Mouse (Mus musculus): ENCODE measurements around the gene Atl3.
A peak's percentile ranks its signal among the peaks of the same experiment; 100 is the strongest.
"Not testable (repeated sequence)": the region's sequence is repeated elsewhere in the genome, so short reads cannot be mapped to it uniquely, and the experiment has no call there.

Gene Atl3

DNA sequence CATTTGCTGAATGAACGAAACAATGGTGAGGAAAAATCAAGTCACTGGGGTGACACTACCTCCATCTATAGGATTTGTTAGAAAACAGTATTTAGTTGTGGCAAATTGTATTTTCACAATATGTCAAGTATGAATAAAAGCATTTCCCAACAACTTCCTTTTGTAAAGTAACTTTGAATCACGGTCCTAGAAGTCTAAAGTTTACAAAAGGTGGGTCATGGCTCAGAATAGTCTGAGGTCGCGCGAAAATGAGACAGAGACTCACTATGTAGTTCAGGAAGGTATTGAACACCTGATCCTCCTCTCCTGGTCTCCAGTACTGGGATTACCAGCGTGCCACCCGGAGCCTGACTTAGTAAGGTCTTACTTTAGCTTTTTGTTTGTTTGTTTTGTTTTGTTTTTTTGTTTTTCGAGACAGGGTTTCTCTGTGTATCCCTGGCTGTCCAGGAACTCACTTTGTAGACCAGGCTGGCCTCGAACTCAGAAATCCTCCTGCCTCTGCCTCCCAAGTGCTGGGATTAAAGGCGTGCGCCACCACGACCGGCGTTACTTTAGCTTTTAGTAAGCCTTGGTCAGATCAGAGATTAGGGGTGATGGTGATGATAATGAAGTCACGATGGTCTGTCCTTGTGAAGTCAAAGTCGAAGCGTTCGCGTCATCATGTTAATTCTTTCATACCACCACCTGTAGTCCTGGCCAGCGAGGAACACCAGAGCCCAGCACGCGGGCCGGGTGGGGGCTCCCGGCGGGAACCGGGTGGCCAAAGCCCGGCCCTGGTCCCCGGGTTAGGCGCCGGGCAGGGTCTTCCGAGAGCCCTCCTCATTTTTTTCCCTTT is at the start of gene Atl3:
TSS of gene Atl3 (plus strand) at position 689 of the 835 bp plus-strand sequence.
- DNase-seq (ENCODE audit: low spot score in 2 of 2) = no peak

DNA sequence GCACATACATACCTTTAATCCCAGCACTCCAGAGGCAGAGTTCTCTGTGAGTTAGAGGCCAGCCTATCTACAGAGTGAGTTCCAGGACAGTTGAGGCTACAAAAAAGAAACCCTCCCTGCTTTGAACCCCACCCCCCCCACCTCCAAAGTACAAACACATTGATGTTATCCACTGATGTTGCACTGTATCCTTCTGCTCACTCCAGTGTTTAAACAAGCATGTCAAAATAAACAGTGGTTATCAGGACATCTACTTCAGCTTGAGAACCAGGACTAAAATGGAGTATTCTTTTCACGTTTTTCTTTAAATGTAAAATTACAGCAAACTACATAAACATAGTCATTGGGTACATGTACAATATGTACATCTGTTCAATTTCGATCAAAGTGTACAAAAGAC is 48.7 kb upstream of the Atl3 start:
- DNase-seq (ENCODE audit: low spot score in 2 of 2) = no peak

DNA sequence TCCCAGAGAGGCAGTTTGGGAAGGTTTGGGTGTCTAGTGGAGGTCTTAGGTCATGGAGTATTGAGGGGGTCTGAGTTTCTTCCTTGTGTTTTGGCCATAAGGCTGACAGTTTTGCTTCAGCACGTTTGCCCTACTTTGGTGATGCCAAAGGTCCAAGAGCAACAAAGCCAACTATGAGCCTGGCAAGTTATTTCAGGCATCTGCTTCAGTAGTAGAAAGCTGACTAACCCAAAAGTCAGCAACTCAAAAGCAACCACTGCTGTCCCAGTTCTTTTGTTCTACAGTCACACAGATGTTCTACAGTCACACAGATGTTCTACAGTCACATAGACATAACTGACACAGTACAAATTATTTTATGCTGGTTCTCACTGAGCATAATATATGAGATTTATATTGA is 48.2 kb upstream of the Atl3 start:
- no peak for DNase-seq (ENCODE audit: low spot score in 2 of 2)

DNA sequence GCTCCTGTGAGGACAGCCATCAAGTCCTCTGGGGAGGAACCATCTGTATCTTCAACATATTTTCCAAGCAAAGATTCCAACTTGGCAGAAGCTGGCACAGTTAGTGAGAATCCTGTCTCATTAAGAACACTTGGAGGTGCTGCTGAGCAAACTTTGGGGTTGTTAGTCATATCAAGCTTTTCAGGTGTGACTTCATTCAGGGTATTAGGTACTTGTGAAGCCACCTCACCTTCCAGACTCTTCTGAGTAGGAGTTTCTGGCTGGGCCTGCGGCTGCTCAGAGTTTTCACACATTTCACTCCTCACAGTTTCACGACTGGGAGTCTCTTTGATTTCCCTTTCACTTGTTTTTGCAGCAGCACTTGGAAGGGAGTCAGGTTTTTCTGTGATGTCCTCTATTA is 37.0 kb upstream of the Atl3 start:
- DNase-seq (ENCODE audit: low spot score in 2 of 2) = no peak

DNA sequence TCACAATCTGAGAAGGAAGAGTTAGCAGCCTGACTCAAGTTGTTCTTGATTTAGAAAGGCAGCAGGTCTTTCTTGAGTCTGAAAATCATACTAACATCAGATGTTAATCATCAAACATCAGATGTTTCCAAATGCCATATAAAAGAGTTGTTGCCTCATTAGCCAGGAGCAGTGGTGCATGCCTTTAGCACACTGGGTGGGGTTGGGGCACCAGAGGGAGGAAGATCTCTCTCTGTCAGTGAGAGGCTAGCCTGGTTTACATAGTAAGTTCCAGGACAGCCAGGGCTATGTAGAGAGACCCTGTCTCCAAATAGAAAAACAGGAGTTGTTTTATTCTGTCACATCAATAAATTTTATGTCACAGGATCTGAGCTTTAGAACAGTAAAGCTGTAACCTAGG is 34.9 kb upstream of the Atl3 start:
- no peak for DNase-seq (ENCODE audit: low spot score in 2 of 2)

DNA sequence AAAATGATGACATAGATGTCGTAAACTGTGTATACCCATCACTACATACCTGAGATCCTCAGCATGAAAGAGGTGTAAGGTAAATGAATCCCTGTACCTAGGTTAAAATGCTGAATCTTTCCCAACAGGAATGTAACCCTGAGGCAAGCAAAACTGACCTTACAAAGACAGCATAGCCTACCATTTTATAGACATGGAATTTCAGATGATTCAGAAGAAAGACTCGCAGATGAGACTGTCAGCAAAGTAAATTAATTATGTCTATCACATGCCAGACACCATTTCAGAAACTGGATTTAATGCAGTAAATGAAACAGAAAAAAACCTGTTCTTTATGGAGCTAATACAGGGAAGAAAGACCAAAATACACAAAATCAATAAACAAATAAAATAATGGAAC is 34.5 kb upstream of the Atl3 start:
- DNase-seq (ENCODE audit: low spot score in 2 of 2) = no peak

DNA sequence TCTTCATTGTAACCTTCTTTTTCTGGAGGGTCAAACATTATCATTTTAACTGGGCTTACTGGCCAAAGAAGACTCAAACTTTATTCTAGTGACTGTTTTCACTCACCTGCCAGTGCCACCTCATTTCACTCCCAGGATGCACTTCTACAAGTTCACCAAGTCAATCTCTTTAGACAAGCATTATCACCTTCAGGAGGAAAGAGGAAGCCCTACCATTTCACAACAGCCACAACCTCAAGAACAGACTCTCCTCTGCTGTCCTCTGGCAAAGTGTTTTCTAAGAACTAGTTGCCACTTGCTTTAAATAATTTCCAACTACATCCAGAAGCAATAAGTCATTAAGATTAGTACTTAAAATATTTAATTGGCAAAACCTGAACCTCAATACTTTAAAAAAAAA is 25.9 kb upstream of the Atl3 start:
- no peak for DNase-seq (ENCODE audit: low spot score in 2 of 2)

DNA sequence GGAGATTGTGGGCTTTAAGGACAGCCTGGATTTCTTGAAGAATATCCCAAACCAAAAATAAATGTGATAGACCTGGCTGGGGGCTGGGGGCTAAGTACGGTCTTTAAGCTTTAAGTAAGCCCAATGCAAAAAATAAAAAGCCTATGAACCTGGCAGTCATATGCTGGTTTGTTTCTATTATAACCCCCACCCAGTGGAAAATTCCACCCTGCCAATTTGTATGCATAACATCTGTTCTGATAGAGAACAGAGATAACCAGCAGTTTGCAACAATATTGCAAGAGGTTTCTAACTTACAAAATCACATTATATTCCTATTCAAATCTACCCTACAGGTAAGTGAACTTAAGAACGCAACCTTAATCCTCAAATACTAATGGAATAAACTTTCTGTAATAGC is 23.2 kb upstream of the Atl3 start:
- DNase-seq (ENCODE audit: low spot score in 2 of 2) = no peak

DNA sequence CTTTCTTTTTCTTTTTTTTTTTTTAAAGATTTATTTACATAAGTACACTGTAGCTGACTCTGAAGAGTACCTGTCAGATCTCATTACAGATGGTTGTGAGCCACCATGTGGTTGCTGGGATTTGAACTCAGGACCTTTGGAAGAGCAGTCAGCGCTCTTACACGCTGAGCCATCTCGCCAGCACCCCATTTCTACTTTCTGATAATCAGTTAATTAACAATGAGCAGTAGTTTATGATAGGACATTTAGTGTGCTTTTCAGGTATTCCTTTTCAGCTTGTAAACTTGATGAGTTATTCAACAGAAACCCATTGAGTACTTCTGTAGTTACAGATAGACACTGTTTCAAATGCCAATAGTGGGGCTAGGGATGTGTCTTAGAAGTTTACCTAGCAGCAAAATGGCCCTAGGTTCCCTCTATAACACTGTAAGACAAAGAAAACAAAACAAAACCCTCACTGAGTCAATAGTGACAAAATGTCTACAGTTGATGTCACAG is 14.0 kb upstream of the Atl3 start:
- no peak for DNase-seq (ENCODE audit: low spot score in 2 of 2)

DNA sequence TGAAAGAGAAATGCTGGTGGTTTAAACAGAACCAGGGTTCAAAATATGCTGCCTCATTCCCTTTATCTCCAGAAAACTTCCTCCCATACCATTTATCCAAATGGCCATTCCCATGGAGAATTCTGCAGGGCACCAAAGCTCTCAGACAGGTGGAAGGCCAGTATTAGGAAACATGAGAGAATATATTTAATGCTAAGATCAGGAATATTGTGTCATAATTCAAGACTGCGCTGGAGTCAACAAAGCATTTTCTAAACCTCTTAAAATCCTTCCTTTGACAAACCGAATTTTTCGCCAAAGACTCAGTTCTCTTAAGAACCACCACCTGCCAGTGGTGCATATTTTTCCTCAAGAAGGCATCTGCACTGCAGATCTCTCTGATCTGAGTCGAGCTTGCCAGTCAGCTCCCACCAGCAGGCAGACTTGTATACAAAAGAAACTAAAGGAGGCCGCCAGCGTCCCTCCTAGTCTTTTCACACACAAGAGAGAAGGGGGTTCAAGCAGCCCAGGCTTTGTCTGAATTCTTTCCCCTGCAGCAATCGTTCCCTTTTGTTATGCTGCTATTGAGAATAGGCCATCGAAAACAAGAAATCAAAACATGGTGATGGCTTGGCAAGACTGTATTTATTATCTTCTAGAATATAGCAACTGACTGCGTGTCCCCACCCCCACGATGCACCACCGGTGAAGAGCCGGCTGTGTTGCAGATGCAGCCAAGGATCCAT is 12.1 kb upstream of the Atl3 start:
- peak in 1 of 2 experiments; percentile 12 for DNase-seq (ENCODE audit: low spot score in 2 of 2)

DNA sequence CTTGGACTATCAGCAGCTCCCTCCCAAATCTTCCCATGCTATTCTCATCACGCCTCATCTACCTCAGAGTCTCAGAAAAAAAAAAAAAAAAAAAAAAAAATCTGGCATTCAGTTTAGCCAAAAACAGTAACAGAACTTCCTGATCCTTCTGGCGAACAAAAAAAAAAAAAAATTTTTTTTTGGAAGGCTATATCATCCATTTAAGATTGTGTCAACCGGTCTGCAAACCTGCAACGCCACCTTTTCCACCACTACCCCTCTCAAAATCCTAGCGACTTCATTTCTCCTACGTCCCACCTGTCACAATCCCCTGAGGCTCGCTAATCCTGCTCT is 11.6 kb upstream of the Atl3 start:
- DNase-seq (ENCODE audit: low spot score in 2 of 2) = no peak

DNA sequence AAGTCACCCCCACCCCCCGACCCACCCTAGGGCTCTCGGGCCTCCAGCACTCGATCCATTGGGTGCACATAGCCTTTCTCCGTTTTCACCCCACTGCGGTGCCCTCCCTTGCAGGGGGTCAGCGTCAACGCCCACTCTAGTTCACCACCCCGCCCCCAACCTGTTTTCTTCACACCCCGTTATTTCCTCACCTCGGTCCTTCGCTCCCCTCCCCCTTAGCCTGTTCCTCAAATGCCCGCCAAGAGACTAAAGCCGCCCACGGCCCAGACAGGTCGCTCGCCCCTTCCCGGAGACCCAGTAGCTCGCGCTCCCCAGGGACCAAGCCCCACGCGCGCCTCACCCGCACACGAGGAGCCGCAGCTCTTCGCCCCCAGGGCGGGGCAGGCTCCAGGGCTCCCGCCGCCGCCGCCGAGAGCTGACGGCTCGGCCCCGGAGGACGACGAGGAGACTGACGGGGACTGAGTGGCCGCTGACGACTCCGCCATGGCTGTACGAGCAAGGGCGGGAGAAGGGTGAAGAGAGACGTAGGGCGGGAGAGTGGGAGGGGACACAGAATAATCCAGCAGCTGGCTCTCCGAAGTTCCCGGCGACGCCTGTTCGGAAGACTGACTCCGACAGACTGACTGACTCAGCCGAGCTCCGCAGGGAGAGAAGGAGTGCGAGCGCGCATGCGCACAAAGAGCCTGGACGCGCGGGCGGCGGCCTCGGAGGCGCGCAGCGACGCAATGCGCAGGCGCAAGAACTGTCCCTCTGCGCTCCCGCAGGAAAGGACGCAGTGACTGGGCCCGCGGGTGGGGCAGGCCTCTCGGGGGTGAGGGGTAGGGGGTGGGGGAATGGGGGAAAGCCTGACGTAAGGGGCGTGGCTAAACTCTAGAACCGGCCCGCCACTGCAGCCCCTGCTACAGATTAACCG is 11.0 kb upstream of the Atl3 start, which contains the start of gene Rtn3:
TSS of gene Rtn3 (minus strand) at position 683 of the 913 bp plus-strand sequence.
- DNase-seq (ENCODE audit: low spot score in 2 of 2) = peak; percentile 96

DNA sequence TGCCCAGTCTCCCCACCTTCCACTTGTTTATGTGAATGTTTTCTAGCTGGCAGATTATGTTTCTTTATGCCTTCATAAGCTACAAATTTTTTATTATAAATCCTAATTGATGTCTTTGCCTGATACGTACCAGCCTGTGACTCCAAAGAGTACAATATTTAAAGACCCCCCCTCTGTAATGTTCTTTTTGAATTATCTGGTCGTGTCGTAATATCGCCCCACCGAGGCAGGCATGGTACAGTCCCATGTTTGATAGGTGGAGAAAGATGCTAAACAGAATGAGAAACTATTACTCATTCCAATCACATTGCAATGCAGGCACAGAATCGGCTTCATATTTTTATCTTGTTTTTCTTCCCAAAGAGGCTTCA is 10.3 kb upstream of the Atl3 start:
- DNase-seq (ENCODE audit: low spot score in 2 of 2) = peak in 1 of 2 experiments; percentile 53

DNA sequence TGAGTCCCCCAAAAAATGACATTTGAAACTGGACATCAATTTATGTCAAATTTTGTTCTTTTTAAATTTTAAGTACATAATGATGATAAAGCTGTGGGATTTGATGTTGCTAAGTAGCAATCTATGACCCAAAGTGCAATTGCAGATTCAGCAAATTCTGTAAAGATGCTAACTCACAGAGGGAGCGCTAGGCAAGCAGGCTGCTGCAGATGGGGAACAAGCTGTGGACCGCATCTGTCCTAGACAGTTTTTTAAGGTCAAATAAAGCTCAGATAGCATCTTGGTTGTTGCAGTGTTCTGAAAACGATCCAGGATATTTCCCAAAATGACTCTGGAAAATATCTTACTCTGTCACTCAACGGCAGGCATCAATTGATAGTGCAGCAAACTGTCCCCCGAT is 9.8 kb upstream of the Atl3 start:
- DNase-seq (ENCODE audit: low spot score in 2 of 2) = no peak

DNA sequence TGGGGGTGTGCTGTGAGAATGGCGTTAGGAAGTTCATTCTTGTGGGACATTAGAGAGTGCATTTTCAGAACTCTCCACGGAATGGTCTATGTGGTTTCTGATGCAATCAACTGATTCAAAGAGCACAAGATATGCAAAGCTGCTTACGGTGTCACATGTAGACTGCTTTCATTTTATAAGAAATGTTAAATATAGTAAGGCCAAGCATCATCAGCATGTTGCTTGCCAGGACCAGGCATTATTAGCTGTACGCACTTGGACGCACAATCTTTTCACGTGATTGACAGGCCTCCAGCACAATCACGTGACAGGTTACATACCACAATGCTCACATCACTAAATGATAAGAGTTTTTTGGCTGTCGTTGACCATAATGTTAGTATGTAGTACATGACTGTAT is 6.2 kb upstream of the Atl3 start:
- peak; percentile 21 to 38 for DNase-seq (ENCODE audit: low spot score in 2 of 2)

DNA sequence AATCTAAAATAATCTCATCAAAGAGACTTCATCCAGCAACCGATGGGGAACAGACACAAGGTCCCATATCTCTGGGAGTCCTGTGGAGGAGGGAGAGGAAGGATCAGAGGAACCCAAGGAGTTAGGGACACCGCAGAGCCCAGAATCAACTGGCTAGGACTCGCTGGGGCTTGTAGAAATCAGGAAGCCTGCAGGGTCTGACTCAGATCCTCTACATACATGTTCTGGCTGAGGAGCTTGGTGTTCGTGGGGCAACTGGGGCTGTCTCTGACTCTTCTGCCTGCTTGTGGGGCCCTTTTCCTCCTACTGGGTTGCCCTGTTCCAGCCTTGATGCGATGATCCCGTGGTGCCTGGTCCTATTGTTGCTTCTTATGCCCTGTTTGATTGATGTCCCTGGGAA is 1.9 kb upstream of the Atl3 start:
- no peak for DNase-seq (ENCODE audit: low spot score in 2 of 2)

DNA sequence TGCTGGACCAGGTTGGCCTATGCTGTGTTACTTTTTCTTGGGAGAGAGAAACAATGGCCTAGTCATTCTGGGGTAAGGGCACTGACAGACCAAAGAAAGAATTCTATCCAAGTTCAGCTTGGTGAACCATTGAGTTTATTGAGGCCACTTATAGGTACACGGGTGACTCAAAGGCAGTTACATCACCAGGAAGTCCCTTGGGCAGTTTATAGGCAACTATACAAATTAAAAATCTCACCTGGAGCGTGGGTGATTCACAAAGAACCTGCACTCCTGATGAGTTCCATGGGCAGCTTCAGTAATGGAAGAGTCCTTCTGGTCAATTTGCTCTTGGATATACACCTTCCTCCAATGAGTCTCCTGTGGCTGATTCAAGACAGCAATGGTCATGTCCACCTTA is 1.2 kb upstream of the Atl3 start:
- no peak for DNase-seq (ENCODE audit: low spot score in 2 of 2)

DNA sequence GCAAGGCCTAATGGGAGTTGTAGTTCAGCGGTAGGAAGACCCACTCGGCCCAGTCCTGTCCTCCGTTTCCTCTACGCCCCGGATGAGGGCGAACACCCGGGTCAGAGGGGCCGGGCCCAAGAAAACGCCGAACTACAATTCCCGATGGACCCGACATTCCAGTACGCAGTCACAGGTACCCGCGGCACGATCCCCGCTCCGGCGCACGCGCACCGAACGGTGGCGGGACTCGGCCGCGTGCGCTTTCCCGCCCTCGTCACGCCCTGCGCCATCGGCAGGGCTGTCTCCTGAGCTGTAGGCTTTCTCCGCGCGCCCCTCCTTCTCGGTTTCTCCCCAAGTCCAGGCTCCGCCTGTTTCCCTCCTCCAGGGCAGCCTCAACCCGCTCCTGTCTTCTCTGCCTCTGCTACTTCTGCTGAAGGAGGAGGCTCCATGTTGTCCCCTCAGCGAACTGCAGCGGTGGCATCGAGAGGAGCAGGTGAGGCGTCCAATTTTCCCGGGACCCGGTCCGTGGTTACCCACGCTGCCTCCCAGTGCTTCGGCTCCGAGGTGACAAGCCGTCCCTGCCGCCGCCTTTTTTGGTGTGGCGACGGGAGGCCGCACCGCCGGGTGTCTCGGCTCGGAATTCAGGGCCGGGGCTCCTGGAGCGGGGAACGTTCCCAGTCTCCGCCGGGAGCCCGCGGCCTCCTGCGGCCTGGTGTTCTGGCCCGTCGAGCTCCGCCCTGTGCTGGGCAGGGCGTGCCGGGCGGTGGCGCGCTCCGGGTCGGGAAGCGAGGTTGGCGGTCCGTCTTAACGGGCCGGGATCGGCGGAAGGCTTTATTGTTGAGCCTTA is 561 bp downstream of the Atl3 start:
- DNase-seq (ENCODE audit: low spot score in 2 of 2) = peak; percentile 84 to 86

DNA sequence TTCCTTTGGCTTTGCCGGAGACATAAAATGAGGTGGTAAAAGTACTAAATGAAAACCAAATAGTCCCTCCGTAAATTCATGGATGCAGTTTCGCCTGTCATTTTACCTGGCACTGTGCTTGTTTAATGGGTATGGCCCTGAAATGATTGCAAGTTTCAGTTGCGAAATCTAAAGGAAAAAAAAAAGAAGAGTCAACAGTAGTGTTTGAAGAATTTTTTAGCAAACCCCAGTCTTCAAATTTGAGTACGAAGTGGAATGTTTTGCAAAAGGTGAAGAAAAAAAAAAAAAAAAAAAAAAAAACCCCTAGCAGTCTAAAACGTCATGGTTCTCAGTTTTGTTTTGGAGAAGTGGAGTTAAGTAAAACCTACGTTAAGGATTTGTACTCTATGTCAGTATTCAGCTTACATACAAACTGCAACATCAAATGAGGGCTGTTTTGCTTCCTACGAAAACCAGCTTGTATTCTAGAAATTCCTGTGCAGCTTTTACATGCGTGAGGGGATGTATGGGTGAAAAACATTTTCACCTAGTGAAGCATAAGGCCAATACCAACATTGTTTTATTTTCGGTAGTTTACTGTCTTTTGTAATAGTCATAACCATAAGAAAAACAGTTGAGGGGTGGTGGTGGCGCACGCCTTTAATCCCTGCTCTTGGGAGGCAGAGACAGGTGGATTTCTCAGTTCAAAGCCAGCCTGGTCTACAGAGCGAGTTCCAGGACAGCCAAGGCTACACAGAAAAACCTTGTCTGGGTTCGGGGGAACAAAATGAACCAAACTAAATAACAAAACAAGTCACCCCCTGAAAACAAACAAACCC is 1.6 kb downstream of the Atl3 start:
- DNase-seq (ENCODE audit: low spot score in 2 of 2) = no peak

DNA sequence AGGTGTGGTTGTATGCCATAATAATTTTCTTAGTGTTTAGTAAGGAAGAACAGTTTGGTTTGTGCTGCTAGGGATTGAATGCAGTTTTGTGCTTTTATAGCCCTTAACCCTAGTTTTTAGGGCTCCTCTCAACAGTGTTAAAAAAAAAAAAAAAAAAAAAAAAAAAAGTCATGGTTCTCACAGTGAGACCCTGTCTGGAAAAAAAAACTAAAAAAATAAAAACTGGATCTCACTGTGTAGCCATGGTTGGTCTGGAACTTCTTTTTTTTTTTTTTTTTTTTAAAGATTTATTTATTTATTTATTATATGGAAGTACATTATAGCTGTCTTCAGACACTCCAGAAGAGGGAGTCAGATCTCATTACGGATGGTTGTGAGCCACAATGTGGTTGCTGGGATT is 2.2 kb downstream of the Atl3 start:
- not testable (repeated sequence) for DNase-seq (ENCODE audit: low spot score in 2 of 2)
